12 mouse cellular contexts compared by ENCODE assay signal in the genomic region with DNA sequence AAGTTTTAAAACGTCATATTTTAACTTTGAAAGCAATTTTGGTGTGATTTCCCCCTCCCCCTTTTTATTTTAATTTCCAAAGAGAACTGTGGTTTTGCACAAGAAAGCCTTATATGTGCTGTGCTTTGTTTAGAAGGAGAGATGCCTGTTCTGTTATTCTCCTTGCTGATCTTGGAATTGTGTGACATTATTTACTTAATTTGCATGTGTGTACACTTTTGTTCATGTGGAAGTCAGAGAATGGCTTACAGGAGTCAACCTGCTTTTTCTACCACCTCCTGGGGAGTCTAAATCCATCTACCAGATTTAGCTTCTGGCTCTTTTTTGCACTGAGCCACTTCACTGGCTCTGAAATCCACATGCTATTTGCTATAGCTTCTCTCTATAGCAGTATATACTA.
"Had no signal": no experiment of that assay in that cellular context is flagged by ENCODE, and none has a peak within 500 bp of the region (broad histone marks: within the 10 kb centered on the region; RNA-seq: fewer than 3 reads in every experiment).

No protein-coding gene starts in this region.

- DNase-seq: left cerebral cortex, postnatal 4 days; liver; liver, embryonic 13.5 days; liver, postnatal 0 days; lung, adult 18-20 months; lung, adult 2 months; lung, embryonic 14.5 days; lung, postnatal 10 days; lung, postnatal 14 days; lung, postnatal 36 days; lung, postnatal 4 days; midbrain, embryonic 14.5 days had no signal
